Mouse (Mus musculus): ENCODE data around the gene Hist1h4c.
A peak's percentile ranks its signal among the peaks of the same experiment; 100 is the strongest.
"Not testable (repeated sequence)": the region's sequence is repeated elsewhere in the genome, so short reads cannot be mapped to it uniquely, and the experiment has no call there.

Gene Hist1h4c

GRCm38 (mm10) chr13:23695514-23695913 lies 2.7 kb downstream of the Hist1h4c start, which contains the start of gene Hist1h1t:
Gene Hist1h1t (plus strand): TSS chr13:23695814.
- ATAC-seq (ENCODE audit: low TSS enrichment), result no peak

GRCm38 (mm10) chr13:23694956-23695355 lies 3.3 kb downstream of the Hist1h4c start:
- ATAC-seq (ENCODE audit: low TSS enrichment), result no peak

GRCm38 (mm10) chr13:23693856-23694440 lies 4.3 kb downstream of the Hist1h4c start:
- ATAC-seq (ENCODE audit: low TSS enrichment), result no peak

GRCm38 (mm10) chr13:23689459-23689858 lies 8.8 kb downstream of the Hist1h4c start:
- no peak for ATAC-seq (ENCODE audit: low TSS enrichment)

- ATAC-seq (ENCODE audit: low TSS enrichment), result no peak
Observed at GRCm38 (mm10) chr13:23688956-23689355, 9.3 kb downstream of the Hist1h4c start.

GRCm38 (mm10) chr13:23687907-23688306 lies 10.3 kb downstream of the Hist1h4c start:
- no peak for ATAC-seq (ENCODE audit: low TSS enrichment)

GRCm38 (mm10) chr13:23687181-23687580 lies 11.1 kb downstream of the Hist1h4c start:
- ATAC-seq (ENCODE audit: low TSS enrichment), result no peak

- no peak for ATAC-seq (ENCODE audit: low TSS enrichment)
Observed at GRCm38 (mm10) chr13:23685966-23686365, 12.3 kb downstream of the Hist1h4c start.

GRCm38 (mm10) chr13:23685121-23685861 lies 13.0 kb downstream of the Hist1h4c start:
- no peak for ATAC-seq (ENCODE audit: low TSS enrichment)

- peak; percentile 69 for ATAC-seq (ENCODE audit: low TSS enrichment)
Observed at GRCm38 (mm10) chr13:23684295-23684945, 13.8 kb downstream of the Hist1h4c start.

GRCm38 (mm10) chr13:23683755-23684281 lies 14.4 kb downstream of the Hist1h4c start, which contains the start of the genes Hist1h2ac and Hist1h2bc:
Gene Hist1h2ac (minus strand): TSS chr13:23683948.
Gene Hist1h2bc (plus strand): TSS chr13:23684199.
- ATAC-seq (ENCODE audit: low TSS enrichment), result peak; percentile 99

- ATAC-seq (ENCODE audit: low TSS enrichment), result not testable (repeated sequence)
Observed at GRCm38 (mm10) chr13:23682947-23683754, 15.1 kb downstream of the Hist1h4c start.

GRCm38 (mm10) chr13:23682623-23682946 lies 15.7 kb downstream of the Hist1h4c start:
- ATAC-seq (ENCODE audit: low TSS enrichment), result no peak

- ATAC-seq (ENCODE audit: low TSS enrichment), result no peak
Observed at GRCm38 (mm10) chr13:23681990-23682582, 16.2 kb downstream of the Hist1h4c start.

- ATAC-seq (ENCODE audit: low TSS enrichment), result no peak
Observed at GRCm38 (mm10) chr13:23662536-23662935, 35.7 kb downstream of the Hist1h4c start.

GRCm38 (mm10) chr13:23659636-23660366 lies 38.5 kb downstream of the Hist1h4c start:
- ATAC-seq (ENCODE audit: low TSS enrichment), result no peak

All from frontal cortex, adult (tissue).